8 mouse cellular contexts compared by ENCODE assay signal in the genomic region with DNA sequence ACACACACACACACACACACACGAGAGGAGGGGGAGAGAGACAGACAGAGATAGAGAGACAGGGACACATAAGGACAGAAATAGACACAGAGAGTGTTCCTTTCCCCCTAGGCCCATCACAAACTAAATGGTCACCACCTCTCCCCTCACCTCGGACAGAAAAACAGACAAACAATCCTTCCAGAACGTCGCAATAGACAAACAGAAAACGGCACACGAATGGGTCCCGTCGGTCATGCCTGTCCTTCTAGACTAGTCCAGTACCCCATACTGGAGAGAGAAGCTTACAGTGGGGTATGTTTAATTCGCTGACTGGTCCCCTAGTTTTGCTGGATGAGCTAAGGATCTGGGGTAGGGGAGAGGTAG. TPM values are rescaled to one million over a fixed set of nuclear protein-coding genes. Genes with fewer than 3 reads are reported as not detected.
DNase-seq lines count a peak whose midpoint lies in the region; ATAC-seq and TF ChIP-seq lines count a peak whose summit lies in the region.

No protein-coding gene starts in this region.

- intact Hi-C loops in left cerebral cortex, postnatal 36 days (cut with DNase I) = loop anchor here (5.0 to 10.0 kb wide), 3 partner anchors 102 to 329 kb away; no protein-coding TSS in a partner anchor

- peaks cover 10% of the 10 kb centered on the region; the same call in 1 of the 2 replicates for H3K27me3 ChIP-seq in kidney, embryonic 14.5 days (ENCODE audit: control insufficient read depth, insufficient read depth, low read length)
- H3K27me3 ChIP-seq in embryonic facial prominence, embryonic 12.5 days = no peaks in the 10 kb centered on the region
- H3K27me3 ChIP-seq in hindbrain, postnatal 0 days (ENCODE audit: insufficient read depth, low read length) = no peaks in the 10 kb centered on the region
- no peaks in the 10 kb centered on the region for H3K27me3 ChIP-seq in midbrain, postnatal 0 days (ENCODE audit: insufficient read depth, low read length)

- H3K27ac ChIP-seq in kidney, embryonic 14.5 days (ENCODE audit: low read depth, low read length) = peak overlapping the region; percentile 62
- H3K27ac ChIP-seq in embryonic facial prominence, embryonic 12.5 days = peak overlapping the region; percentile 88
- H3K27ac ChIP-seq in hindbrain, postnatal 0 days = peak overlapping the region; percentile 80
- peak overlapping the region; percentile 70 for H3K27ac ChIP-seq in midbrain, postnatal 0 days (ENCODE audit: low read depth, low read length)

- DNase-seq in kidney, adult 11 months = no peak
- DNase-seq in hindbrain, postnatal 0 days (ENCODE audit: low spot score) = peak; percentile 30
- DNase-seq in midbrain, postnatal 0 days (ENCODE audit: low spot score) = no peak
- no peak for DNase-seq in gastrocnemius, postnatal 4 days (ENCODE audit: low spot score in 2 of 2)
- DNase-seq in left cerebral cortex, postnatal 36 days (ENCODE audit: low spot score in 2 of 2) = no peak
- no peak for DNase-seq in layer of hippocampus, adult 9-10 months (ENCODE audit: low spot score)

- H3K36me3 ChIP-seq in kidney, embryonic 14.5 days (ENCODE audit: control insufficient read depth, insufficient read depth, low read length) = 0 out of 2 replicates have a peak, but pooled peaks cover under 1% of the 10 kb centered on the region
- H3K36me3 ChIP-seq in embryonic facial prominence, embryonic 12.5 days = 0 out of 2 replicates have a peak, but pooled peaks cover 5% of the 10 kb centered on the region
- no peaks in the 10 kb centered on the region for H3K36me3 ChIP-seq in hindbrain, postnatal 0 days (ENCODE audit: insufficient read depth, low read length)
- H3K36me3 ChIP-seq in midbrain, postnatal 0 days (ENCODE audit: insufficient read depth, low read length) = no peaks in the 10 kb centered on the region

- TF ChIP-seq CTCF in hindbrain, postnatal 0 days (IDR thresholded peaks at IDR 0.05; ENCODE audit: low read depth) = no peak
- no peak for TF ChIP-seq CTCF in midbrain, postnatal 0 days (IDR thresholded peaks at IDR 0.05)

- H3K4me1 ChIP-seq in kidney, embryonic 14.5 days (ENCODE audit: control insufficient read depth, insufficient read depth, low read length) = peaks cover 13% of the 10 kb centered on the region; the same call in 1 of the 2 replicates
- H3K4me1 ChIP-seq in embryonic facial prominence, embryonic 12.5 days = peaks cover 15% of the 10 kb centered on the region
- no peaks in the 10 kb centered on the region for H3K4me1 ChIP-seq in hindbrain, postnatal 0 days (ENCODE audit: insufficient read depth, low read length)
- H3K4me1 ChIP-seq in midbrain, postnatal 0 days (ENCODE audit: insufficient read depth, low read length) = peaks cover 6% of the 10 kb centered on the region; the same call in 1 of the 2 replicates

- peak overlapping the region; percentile 64 for H3K9ac ChIP-seq in kidney, embryonic 14.5 days (ENCODE audit: low read depth, low read length)
- H3K9ac ChIP-seq in embryonic facial prominence, embryonic 12.5 days = peak overlapping the region; percentile 82
- H3K9ac ChIP-seq in hindbrain, postnatal 0 days (replicated peaks; ENCODE audit: low read length) = peak overlapping the region; percentile 64
- H3K9ac ChIP-seq in midbrain, postnatal 0 days (replicated peaks; ENCODE audit: low read length, poor library complexity, severe bottlenecking) = peak overlapping the region; percentile 51

- no peak for ATAC-seq in kidney, embryonic 14.5 days (ENCODE audit: low FRiP score, low TSS enrichment)
- no peak for ATAC-seq in embryonic facial prominence, embryonic 12.5 days (ENCODE audit: insufficient number of reproducible peaks, insufficient read depth, low FRiP score, low TSS enrichment)
- no peak for ATAC-seq in hindbrain, postnatal 0 days
- ATAC-seq in midbrain, postnatal 0 days (ENCODE audit: low FRiP score) = no peak

- 0% methylated on average over 8 of the region's 9 CpGs for WGBS in kidney, embryonic 14.5 days
- WGBS in embryonic facial prominence, embryonic 12.5 days = under 1% methylated on average over 8 of the region's 9 CpGs
- WGBS in hindbrain, postnatal 0 days = under 1% methylated on average over 8 of the region's 9 CpGs
- WGBS in midbrain, postnatal 0 days = 2% methylated on average over 9 of the region's 9 CpGs

- peak overlapping the region; percentile 96 for H3K4me2 ChIP-seq in kidney, embryonic 14.5 days (replicated peaks; ENCODE audit: low read depth, low read length)
- H3K4me2 ChIP-seq in embryonic facial prominence, embryonic 12.5 days (replicated peaks) = peak overlapping the region; percentile 81
- peak overlapping the region; percentile 84 for H3K4me2 ChIP-seq in hindbrain, postnatal 0 days (ENCODE audit: low read depth, low read length)
- H3K4me2 ChIP-seq in midbrain, postnatal 0 days (ENCODE audit: low read depth, low read length, poor library complexity, severe bottlenecking) = peak overlapping the region; percentile 79

- peak overlapping the region; percentile 71 for H3K4me3 ChIP-seq in kidney, embryonic 14.5 days (ENCODE audit: low read length)
- H3K4me3 ChIP-seq in embryonic facial prominence, embryonic 12.5 days = peak overlapping the region; percentile 75
- H3K4me3 ChIP-seq in hindbrain, postnatal 0 days (ENCODE audit: low read length) = peak overlapping the region; percentile 60
- peak overlapping the region; percentile 61 for H3K4me3 ChIP-seq in midbrain, postnatal 0 days (ENCODE audit: low read depth, low read length)

- no peaks in the 10 kb centered on the region for H3K9me3 ChIP-seq in kidney, embryonic 14.5 days (ENCODE audit: control insufficient read depth, low read length)
- no peaks in the 10 kb centered on the region for H3K9me3 ChIP-seq in embryonic facial prominence, embryonic 12.5 days
- H3K9me3 ChIP-seq in hindbrain, postnatal 0 days (ENCODE audit: low read length) = no peaks in the 10 kb centered on the region
- H3K9me3 ChIP-seq in midbrain, postnatal 0 days (ENCODE audit: low read length) = no peaks in the 10 kb centered on the region

RNA-seq across cellular contexts. Expression of a gene that starts 0.9 kb away (rescaled TPM):
- 12.1 and 24.0 TPM in 2 replicates for polyA plus RNA-seq in kidney, embryonic 14.5 days (2014; fragmentation: Nextera tagmentation; extraction: Ambion mirVana)
- 60.1 and 63.6 TPM in 2 replicates for polyA plus RNA-seq in embryonic facial prominence, embryonic 12.5 days (2016; fragmentation: Nextera tagmentation; extraction: Ambion mirVana)
- 88.1 and 107 TPM in 2 replicates for total RNA-seq in hindbrain, postnatal 0 days (2014; rRNA removed)
- 34.2 and 36.0 TPM in 2 replicates for polyA plus RNA-seq in hindbrain, postnatal 0 days (2015; fragmentation: Nextera tagmentation; extraction: Ambion mirVana)
- total RNA-seq in midbrain, postnatal 0 days (2014; rRNA removed) = 66.6 and 68.8 TPM in 2 replicates
- polyA plus RNA-seq in midbrain, postnatal 0 days (2015; fragmentation: Nextera tagmentation; extraction: Ambion mirVana) = 23.3 and 26.6 TPM in 2 replicates
- total RNA-seq in gastrocnemius, postnatal 4 days (2021) = 10 to 100 TPM; 10.7 to 12.8 TPM
- total RNA-seq in left cerebral cortex, postnatal 36 days (2021) = 100 to 1,000 TPM; 173 to 182 TPM
